Comparison of ENCODE assay signal across 17 mouse cellular contexts in the genomic region with DNA sequence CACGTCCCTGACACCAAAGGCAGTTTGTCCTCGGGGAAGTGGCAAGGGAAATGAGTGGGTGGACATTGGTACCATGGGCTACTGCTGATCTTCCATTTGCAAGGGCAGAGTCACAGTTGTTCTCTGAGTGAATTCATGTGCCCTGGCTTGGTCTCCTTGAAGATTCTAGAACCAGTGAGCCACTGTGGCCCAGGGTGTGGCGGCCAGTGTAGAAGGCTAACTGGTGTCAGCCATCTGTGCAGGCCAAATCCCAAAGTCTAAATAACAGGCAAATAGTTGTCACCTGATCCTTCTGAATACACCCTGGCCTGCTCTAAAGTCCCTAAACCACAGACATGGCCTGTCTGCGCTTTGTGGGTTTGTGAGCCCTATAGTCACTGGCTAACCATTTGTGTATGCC.
"Had no signal": no experiment of that assay in that cellular context is flagged by ENCODE, and none has a peak within 500 bp of the region (broad histone marks: within the 10 kb centered on the region; RNA-seq: fewer than 3 reads in every experiment).

No protein-coding gene starts in this region.

- H3K36me3 ChIP-seq: lung, embryonic 15.5 days; midbrain, embryonic 10.5 days; midbrain, embryonic 12.5 days; neural tube, embryonic 12.5 days; stomach, embryonic 15.5 days had no signal

- H3K27me3 ChIP-seq: lung, embryonic 15.5 days; midbrain, embryonic 12.5 days; neural tube, embryonic 12.5 days; stomach, embryonic 15.5 days had no signal

- H3K9ac ChIP-seq: liver, postnatal 0 days; lung, embryonic 15.5 days; midbrain, embryonic 12.5 days; neural tube, embryonic 12.5 days; stomach, embryonic 15.5 days had no signal

- H3K4me2 ChIP-seq: lung, embryonic 15.5 days; midbrain, embryonic 12.5 days; neural tube, embryonic 12.5 days; stomach, embryonic 15.5 days had no signal

- DNase-seq: liver, postnatal 0 days; lung, adult 2 months; lung, postnatal 14 days; lung, postnatal 4 days; midbrain, embryonic 14.5 days; retina, postnatal 1 day; right cerebral cortex, adult 18-20 months; right cerebral cortex, postnatal 25 days; thymus, adult 2 months; thymus, postnatal 25 days; thymus, postnatal 4 days had no signal

- H3K4me3 ChIP-seq: lung, embryonic 15.5 days; midbrain, embryonic 10.5 days; midbrain, embryonic 12.5 days; neural tube, embryonic 12.5 days; stomach, embryonic 15.5 days had no signal

- H3K27ac ChIP-seq: lung, embryonic 15.5 days; midbrain, embryonic 10.5 days; midbrain, embryonic 12.5 days; neural tube, embryonic 12.5 days; stomach, embryonic 15.5 days; stomach, postnatal 0 days had no signal

- H3K4me1 ChIP-seq: lung, embryonic 15.5 days; midbrain, embryonic 10.5 days; midbrain, embryonic 12.5 days; neural tube, embryonic 12.5 days; stomach, embryonic 15.5 days had no signal
